Mouse (Mus musculus) neural tube, embryonic 12.5 days (tissue): ENCODE results near the gene Sgsh. TPM values are rescaled to one million over a fixed set of nuclear protein-coding genes. Genes with fewer than 3 reads are reported as not detected.

Source experiments
- ATAC-seq: fragments of 200-750 bp; cut with Nextera tagmentation; 2 replicates; pipeline ENCODE4 v1.8.0; 2017; ENCODE audit warnings: low read depth, mild to moderate bottlenecking, moderate TSS enrichment, moderate library complexity; ENCODE audit not compliant: low FRiP score
- H3K27ac ChIP-seq: fragments of 300-500 bp; sonication (generic); 2 replicates; pipeline ENCODE4 v1.5.1; 2016
- H3K27me3 ChIP-seq: fragments of 300-500 bp; sonication (generic); replicated peaks from 2 replicates; pipeline ENCODE4 v1.6.1; 2016; ENCODE audit warnings: mild to moderate bottlenecking
- H3K36me3 ChIP-seq: fragments of 300-500 bp; sonication (generic); 2 replicates; pipeline ENCODE4 v1.6.1; 2016; ENCODE audit warnings: mild to moderate bottlenecking
- H3K4me1 ChIP-seq: fragments of 300-500 bp; sonication (generic); 2 replicates; pipeline ENCODE4 v1.6.1; 2016
- H3K4me2 ChIP-seq: fragments of 300-500 bp; sonication (generic); replicated peaks from 2 replicates; pipeline ENCODE4 v1.6.1; 2016; ENCODE audit warnings: mild to moderate bottlenecking
- H3K4me3 ChIP-seq: fragments of 300-500 bp; sonication (generic); 2 replicates; pipeline ENCODE4 v1.5.1; 2016
- H3K9ac ChIP-seq: fragments of 300-500 bp; sonication (generic); 2 replicates; pipeline ENCODE4 v1.6.1; 2016; ENCODE audit warnings: mild to moderate bottlenecking
- H3K9me3 ChIP-seq: fragments of 300-500 bp; sonication (generic); 2 replicates; pipeline ENCODE4 v1.6.1; 2016; ENCODE audit warnings: mild to moderate bottlenecking
- WGBS: fragments of 180-500 bp; shearing (Covaris S2); methylation state at CpG from one replicate; pipeline ENCODE4 v1.1.7; 2016; 5-methylcytosine and 5-hydroxymethylcytosine counted together
- polyA plus RNA-seq: library from polyadenylated mRNA; unstranded; fragments of >200 nt; fragmentation: Nextera tagmentation; extraction: Ambion mirVana; gene quantifications from 2 replicates; pipeline ENCODE4 v1.2.1, GENCODE M21; 2016

The Sgsh gene
- 3.8 and 5.2 TPM in 2 replicates for polyA plus RNA-seq

DNA sequence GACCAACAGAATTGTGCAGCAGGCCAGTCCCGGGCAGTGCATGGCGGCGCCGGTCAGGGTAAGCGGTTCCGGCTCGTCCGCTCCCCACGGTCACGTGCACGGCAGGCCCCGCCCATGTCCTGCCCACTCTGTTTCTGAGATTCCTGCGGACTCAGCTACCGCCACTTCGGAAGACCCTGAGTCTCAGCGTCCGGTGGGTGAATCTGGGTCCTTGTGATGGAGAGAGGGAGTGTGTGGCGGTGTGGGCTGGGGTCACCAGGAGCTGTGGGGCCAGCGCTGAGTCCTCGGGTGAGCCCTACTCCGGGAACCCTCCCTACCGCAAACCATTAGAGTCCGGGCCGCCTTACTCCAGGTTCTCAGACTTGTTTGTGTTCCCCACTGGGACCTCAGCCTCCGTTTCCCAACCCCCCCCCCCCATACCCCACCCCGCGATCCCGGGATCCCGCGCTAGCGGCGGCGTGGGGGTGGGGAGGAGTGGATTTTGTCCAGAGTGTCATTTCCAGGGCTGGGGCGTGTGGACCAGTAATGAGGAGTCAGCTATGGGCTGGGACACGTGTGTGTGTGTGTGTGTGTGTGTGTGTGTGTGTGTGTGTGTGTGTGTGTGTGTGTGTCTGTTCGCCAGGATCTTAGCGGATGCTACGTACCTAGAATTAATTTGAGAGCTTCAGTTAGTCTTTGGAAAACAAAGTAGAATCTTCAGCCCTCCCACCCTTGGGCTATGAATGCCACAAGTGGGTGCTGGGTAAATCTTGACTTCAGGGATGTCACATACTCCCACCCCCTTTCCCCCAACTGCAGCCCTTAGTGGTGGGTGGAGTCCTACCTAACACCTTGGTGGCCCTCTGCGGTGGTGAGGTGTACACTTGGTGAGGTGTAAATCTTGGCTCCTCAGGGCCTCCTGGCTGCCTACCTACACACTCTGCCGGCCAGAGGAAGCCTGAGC is at the start of gene Sgsh, which contains the start of gene Slc26a11:
Gene Sgsh (minus strand): TSS at position 94 of the 943 bp plus-strand sequence.
Gene Slc26a11 (plus strand): TSS at position 115 of the 943 bp plus-strand sequence.
- peak; percentile 96 for ATAC-seq
- Histone ChIP-seq H3K36me3 (0 out of 2 replicates have a peak, but pooled peaks cover 2% of the 10 kb centered on the region), H3K4me2 (peak within 1 kb of the TSS; percentile 98), H3K27ac (no peak within 1 kb of the TSS), H3K9me3 (no peaks in the 10 kb centered on the region), H3K27me3 (no peaks in the 10 kb centered on the region), H3K4me3 (peak within 1 kb of the TSS; percentile 48), H3K4me1 (peaks cover 15% of the 10 kb centered on the region), H3K9ac (peak within 1 kb of the TSS; percentile 55)
- 2% methylated on average over 40 of the region's 40 CpGs for WGBS

DNA sequence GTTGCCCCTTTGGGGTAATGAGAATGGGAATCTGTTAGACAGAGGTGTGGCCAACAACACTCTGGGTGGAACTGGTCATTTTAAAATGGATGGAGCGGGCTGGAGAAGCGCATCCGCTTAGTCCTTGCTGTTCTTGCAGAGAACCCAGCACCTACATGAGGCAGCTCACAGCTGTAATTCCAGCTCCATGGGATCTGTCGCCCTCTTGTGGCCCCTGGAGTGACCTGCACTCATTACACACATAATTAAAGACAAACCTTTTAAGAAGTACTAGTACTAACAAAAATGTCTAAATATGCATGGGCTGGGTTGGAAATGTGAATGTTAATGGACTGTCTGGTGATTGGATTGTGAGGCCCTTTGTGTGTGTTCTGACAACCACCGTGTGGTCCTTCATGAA is 49.3 kb upstream of the Sgsh start:
- H3K36me3 ChIP-seq = no peaks in the 10 kb centered on the region
- WGBS = 57% methylated on average over 5 of the region's 5 CpGs
- no peaks in the 10 kb centered on the region for H3K9me3 ChIP-seq
- H3K27me3 ChIP-seq = no peaks in the 10 kb centered on the region
- H3K4me1 ChIP-seq = no peaks in the 10 kb centered on the region
- no peak overlapping the region for H3K4me2 ChIP-seq
- H3K9ac ChIP-seq = no peak overlapping the region
- no peak for ATAC-seq
- H3K4me3 ChIP-seq = no peak overlapping the region
- no peak overlapping the region for H3K27ac ChIP-seq

- H3K4me1 ChIP-seq = no peaks in the 10 kb centered on the region
- no peak for ATAC-seq
- H3K4me3 ChIP-seq = no peak overlapping the region
- no peaks in the 10 kb centered on the region for H3K36me3 ChIP-seq
- no peak overlapping the region for H3K9ac ChIP-seq
- no peaks in the 10 kb centered on the region for H3K9me3 ChIP-seq
- H3K27ac ChIP-seq = no peak overlapping the region
- H3K27me3 ChIP-seq = 0 out of 2 replicates have a peak, but pooled peaks cover 2% of the 10 kb centered on the region
- no peak overlapping the region for H3K4me2 ChIP-seq
- WGBS = 60% methylated on average over 11 of the region's 11 CpGs
These were observed 47.3 kb upstream of the Sgsh start for GRCm38 (mm10) chr11:119402501-119403160.

DNA sequence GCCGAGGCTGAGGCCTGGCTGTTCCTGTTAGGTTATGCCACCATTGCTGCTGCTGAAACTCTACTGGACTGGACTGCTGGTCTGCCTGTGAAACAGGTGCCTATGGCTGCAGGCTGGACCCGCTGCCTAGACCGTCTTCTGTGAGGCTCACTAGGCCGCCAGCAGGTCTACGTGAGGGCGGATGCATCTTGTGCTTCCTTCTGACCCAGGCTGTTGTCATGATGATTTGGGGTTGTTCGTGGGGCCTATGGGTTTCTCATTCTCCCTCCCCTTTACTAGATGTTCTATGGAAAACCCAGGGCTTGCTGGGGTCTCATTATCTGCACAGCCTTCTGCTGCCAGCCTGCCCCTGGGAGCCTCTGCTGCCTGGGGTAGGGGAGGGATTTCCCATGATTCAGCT is 41.1 kb upstream of the Sgsh start:
- H3K27ac ChIP-seq = no peak overlapping the region
- H3K4me3 ChIP-seq = no peak overlapping the region
- H3K4me1 ChIP-seq = peaks cover 10% of the 10 kb centered on the region
- no peak for ATAC-seq
- H3K36me3 ChIP-seq = no peaks in the 10 kb centered on the region
- no peak overlapping the region for H3K4me2 ChIP-seq
- no peaks in the 10 kb centered on the region for H3K9me3 ChIP-seq
- H3K9ac ChIP-seq = no peak overlapping the region
- WGBS = 45% methylated on average over 7 of the region's 7 CpGs
- H3K27me3 ChIP-seq = peaks cover 50% of the 10 kb centered on the region

GRCm38 (mm10) chr11:119395931-119396330 is 40.6 kb upstream of the Sgsh start:
- WGBS = 15% methylated on average over 13 of the region's 13 CpGs
- H3K27ac ChIP-seq = no peak overlapping the region
- no peak for ATAC-seq

DNA sequence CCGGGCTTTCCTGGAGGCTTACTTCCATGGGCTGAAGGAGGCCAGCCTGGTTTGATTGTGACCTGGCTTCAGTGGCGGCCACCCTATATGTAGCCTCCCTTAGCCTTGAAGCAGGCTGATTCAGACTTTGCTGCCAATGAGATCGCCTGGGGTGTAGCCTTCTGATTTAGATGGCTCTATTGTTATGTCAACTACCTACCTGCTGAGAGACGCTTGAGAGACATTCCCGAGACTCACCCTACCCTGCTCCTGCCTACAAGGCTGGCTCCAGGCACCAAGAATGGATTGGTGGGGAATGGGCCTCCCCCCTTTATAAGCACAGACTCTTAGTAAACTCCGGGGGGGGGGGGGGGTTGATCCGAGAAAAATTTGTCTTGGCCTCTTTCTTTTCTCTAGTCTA is 40.1 kb upstream of the Sgsh start:
- Histone ChIP-seq H3K9ac (no peak overlapping the region), H3K4me3 (no peak overlapping the region), H3K27me3 (peaks cover 61% of the 10 kb centered on the region), H3K4me2 (no peak overlapping the region), H3K4me1 (peaks cover 16% of the 10 kb centered on the region), H3K27ac (no peak overlapping the region), H3K36me3 (no peaks in the 10 kb centered on the region), H3K9me3 (no peaks in the 10 kb centered on the region)
- no peak for ATAC-seq
- 7% methylated on average over 7 of the region's 7 CpGs for WGBS

More at GRCm38 (mm10) chr11:119395931-119396330, 40.6 kb upstream of the Sgsh start:
- H3K4me1 ChIP-seq = peaks cover 10% of the 10 kb centered on the region
- no peaks in the 10 kb centered on the region for H3K36me3 ChIP-seq
- H3K9ac ChIP-seq = no peak overlapping the region
- peaks cover 56% of the 10 kb centered on the region for H3K27me3 ChIP-seq
- no peak overlapping the region for H3K4me3 ChIP-seq
- no peaks in the 10 kb centered on the region for H3K9me3 ChIP-seq
- H3K4me2 ChIP-seq = no peak overlapping the region

GRCm38 (mm10) chr11:119394210-119394609 is 38.9 kb upstream of the Sgsh start:
- no peaks in the 10 kb centered on the region for H3K9me3 ChIP-seq
- no peak overlapping the region for H3K9ac ChIP-seq
- H3K4me3 ChIP-seq = no peak overlapping the region
- H3K36me3 ChIP-seq = no peaks in the 10 kb centered on the region
- no peak for ATAC-seq
- H3K4me1 ChIP-seq = peaks cover 25% of the 10 kb centered on the region
- peaks cover 72% of the 10 kb centered on the region for H3K27me3 ChIP-seq
- no peak overlapping the region for H3K4me2 ChIP-seq
- no peak overlapping the region for H3K27ac ChIP-seq
- WGBS = 50% methylated on average over 6 of the region's 6 CpGs

GRCm38 (mm10) chr11:119393483-119393804 is 38.1 kb upstream of the Sgsh start:
- no peak for ATAC-seq

DNA sequence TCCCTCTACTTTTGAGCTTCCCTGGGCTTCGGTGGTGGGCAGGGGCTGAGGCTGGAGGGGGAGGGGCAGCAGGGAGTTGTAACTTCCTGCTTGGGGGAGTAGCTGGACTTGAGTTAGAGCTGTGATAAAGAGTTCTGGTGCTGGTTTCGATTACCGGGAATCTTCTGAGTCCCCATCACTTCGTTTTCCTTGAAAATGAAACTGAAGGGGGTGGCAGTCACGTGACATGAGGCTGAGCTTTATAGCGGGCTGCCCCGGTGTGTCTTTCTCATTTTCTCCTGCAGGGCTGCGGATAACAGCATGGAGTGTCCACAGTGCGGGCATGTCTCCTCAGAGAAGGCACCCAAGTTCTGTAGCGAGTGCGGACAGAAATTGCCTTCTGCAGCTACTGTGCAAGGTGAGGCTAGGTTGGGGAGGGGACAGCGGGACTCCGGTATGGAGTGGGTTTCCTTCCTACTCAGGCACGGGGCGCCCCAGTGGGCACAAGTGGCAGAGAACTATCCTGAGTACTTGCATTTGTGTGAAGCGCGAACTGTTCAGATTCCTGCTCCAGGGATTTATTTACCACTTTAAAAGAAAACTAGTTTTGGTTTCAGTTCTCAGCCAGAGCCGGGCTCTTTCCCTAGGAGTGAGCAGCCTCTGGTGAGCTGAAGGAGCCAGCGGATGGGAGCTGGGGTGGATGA is 37.6 kb upstream of the Sgsh start, which contains the start of gene Rnf213:
Gene Rnf213 (plus strand): TSS at position 301 of the 683 bp plus-strand sequence.
- peaks cover 80% of the 10 kb centered on the region for H3K27me3 ChIP-seq
- H3K9ac ChIP-seq = peak within 1 kb of the TSS; percentile 26
- H3K4me2 ChIP-seq = peak within 1 kb of the TSS; percentile 75
- no peaks in the 10 kb centered on the region for H3K36me3 ChIP-seq
- peak within 1 kb of the TSS; percentile 41 for H3K4me3 ChIP-seq
- 1% methylated on average over 19 of the region's 19 CpGs for WGBS
- H3K9me3 ChIP-seq = no peaks in the 10 kb centered on the region
- ATAC-seq = no peak
- peaks cover 25% of the 10 kb centered on the region for H3K4me1 ChIP-seq
- H3K27ac ChIP-seq = no peak within 1 kb of the TSS

More at GRCm38 (mm10) chr11:119393483-119393804, 38.1 kb upstream of the Sgsh start:
- H3K36me3 ChIP-seq = no peaks in the 10 kb centered on the region
- H3K4me2 ChIP-seq = peak overlapping the region; percentile 75
- peaks cover 25% of the 10 kb centered on the region for H3K4me1 ChIP-seq
- peaks cover 78% of the 10 kb centered on the region for H3K27me3 ChIP-seq
- H3K9me3 ChIP-seq = no peaks in the 10 kb centered on the region
- H3K27ac ChIP-seq = no peak overlapping the region
- H3K9ac ChIP-seq = peak overlapping the region; percentile 26
- peak overlapping the region; percentile 41 for H3K4me3 ChIP-seq
- 33% methylated on average over 7 of the region's 7 CpGs for WGBS

DNA sequence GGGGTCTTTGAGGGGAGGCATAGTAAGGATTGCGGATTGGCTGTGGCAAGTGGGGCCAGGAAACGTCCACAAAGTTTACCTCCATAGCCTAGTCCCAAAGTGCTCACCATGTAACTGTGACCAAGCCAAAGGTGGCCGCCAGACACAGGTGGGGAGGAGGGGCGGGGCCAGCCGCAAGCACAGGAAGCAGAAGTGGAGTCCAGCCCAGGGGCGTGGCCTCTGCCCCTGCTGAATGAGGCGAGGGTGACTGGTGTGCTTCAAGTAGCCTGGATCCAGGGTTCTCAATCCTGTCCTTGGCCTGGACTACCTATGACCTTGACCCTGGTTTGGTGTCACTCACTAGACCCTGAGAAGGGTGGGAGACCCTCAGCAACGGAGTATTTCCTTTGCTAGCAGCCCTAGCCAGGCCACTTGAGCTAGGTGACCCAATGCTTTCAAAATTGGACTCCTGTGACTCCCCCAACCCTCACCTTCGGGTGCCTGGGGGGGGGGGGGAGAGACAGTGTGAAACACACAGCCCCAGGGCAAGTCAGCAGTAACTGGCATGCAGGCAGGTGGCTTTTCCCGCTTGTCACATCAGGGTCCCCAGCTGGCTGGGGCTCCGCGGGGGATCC is 36.8 kb upstream of the Sgsh start:
- Histone ChIP-seq H3K4me2 (peak overlapping the region; percentile 75), H3K27ac (no peak overlapping the region), H3K9me3 (no peaks in the 10 kb centered on the region), H3K4me3 (no peak overlapping the region), H3K9ac (no peak overlapping the region), H3K36me3 (no peaks in the 10 kb centered on the region), H3K4me1 (peaks cover 25% of the 10 kb centered on the region), H3K27me3 (peaks cover 84% of the 10 kb centered on the region)
- WGBS = 8% methylated on average over 12 of the region's 12 CpGs
- ATAC-seq = no peak

GRCm38 (mm10) chr11:119391386-119392000 is 36.2 kb upstream of the Sgsh start:
- H3K4me2 ChIP-seq = peak overlapping the region; percentile 75; the same call in 1 of the 2 replicates
- peaks cover 25% of the 10 kb centered on the region for H3K4me1 ChIP-seq

More at GRCm38 (mm10) chr11:119391386-119392000, 36.2 kb upstream of the Sgsh start:
- Histone ChIP-seq H3K27ac (no peak overlapping the region), H3K9ac (no peak overlapping the region), H3K36me3 (no peaks in the 10 kb centered on the region), H3K4me3 (no peak overlapping the region), H3K27me3 (peaks cover 82% of the 10 kb centered on the region), H3K9me3 (no peaks in the 10 kb centered on the region)
- WGBS = 36% methylated on average over 7 of the region's 7 CpGs
- no peak for ATAC-seq
